ENCODE assay signal across 8 mouse cellular contexts in the genomic region with DNA sequence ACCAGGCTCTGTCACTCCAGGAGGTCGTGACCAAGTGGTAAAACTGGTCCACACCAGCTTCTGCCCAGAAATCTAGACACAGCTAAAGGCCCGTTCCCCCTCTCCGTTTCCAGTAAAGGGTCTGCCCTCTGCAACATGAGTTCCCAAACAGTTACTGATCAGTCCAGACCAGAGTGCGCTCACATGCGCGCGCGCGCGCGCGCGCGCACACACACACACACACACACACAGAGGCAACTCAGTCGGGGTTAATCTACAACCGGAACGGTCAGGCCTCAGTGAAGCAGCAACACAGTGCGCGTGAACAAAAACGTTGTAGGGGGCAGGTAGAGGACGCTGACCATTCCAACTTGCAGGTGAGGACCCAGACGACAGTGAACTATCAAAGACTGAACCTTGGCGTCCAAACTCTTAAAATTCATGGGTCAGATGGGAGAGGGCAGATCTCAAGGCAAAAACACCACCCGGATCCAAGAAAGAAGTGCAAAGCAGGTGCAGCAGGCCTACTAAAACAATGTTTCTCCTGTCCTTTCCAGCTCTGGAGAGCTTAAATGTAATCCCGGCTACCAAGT. TPM values are rescaled to one million over a fixed set of nuclear protein-coding genes. Genes with fewer than 3 reads are reported as not detected.
DNase-seq lines count a peak whose midpoint lies in the region; ATAC-seq lines count a peak whose summit lies in the region.

No protein-coding gene starts in this region.

- DNase-seq in heart, adult 9 months (ENCODE audit: low spot score in 2 of 2) = no peak
- peak; percentile 86 to 94 for DNase-seq in kidney, postnatal 25 days
- DNase-seq in spleen, postnatal 4 days (ENCODE audit: low spot score in 2 of 2) = no peak
- no peak for DNase-seq in gastrocnemius, postnatal 25 days

- WGBS in heart, embryonic 14.5 days = under 1% methylated on average over 25 of the region's 25 CpGs
- WGBS in forebrain, embryonic 15.5 days = under 1% methylated on average over 25 of the region's 25 CpGs
- WGBS in neural tube, embryonic 14.5 days = under 1% methylated on average over 25 of the region's 25 CpGs

- ATAC-seq in heart, embryonic 14.5 days (ENCODE audit: insufficient number of reproducible peaks, insufficient read depth, low FRiP score, low read depth) = no peak
- ATAC-seq in forebrain, embryonic 15.5 days (replicated peaks) = 0 out of 2 replicates have a peak, but pooled peaks have one; percentile 34
- peak; percentile 10; the same call in 1 of the 2 replicates for ATAC-seq in neural tube, embryonic 14.5 days (ENCODE audit: low read depth)
- ATAC-seq in activated CD4-positive, CD25-positive, alpha-beta regulatory T cell, adult 4 months = no peak

- peak overlapping the region; percentile 93 for H3K4me3 ChIP-seq in heart, embryonic 14.5 days (ENCODE audit: control insufficient read depth in 1 of 2, insufficient read depth in 1 of 2, low read depth in 1 of 2, low read length in 2 of 2)
- peak overlapping the region; percentile 50 for H3K4me3 ChIP-seq in forebrain, embryonic 15.5 days
- peak overlapping the region; percentile 53 for H3K4me3 ChIP-seq in neural tube, embryonic 14.5 days (ENCODE audit: low read depth, low read length)

- peaks cover 73 to 75% of the 10 kb centered on the region in 2 experiments for H3K4me1 ChIP-seq in heart, embryonic 14.5 days (ENCODE audit: control insufficient read depth in 2 of 2, insufficient read depth in 2 of 2, low read length in 2 of 2)
- peaks cover 15% of the 10 kb centered on the region for H3K4me1 ChIP-seq in forebrain, embryonic 15.5 days
- H3K4me1 ChIP-seq in neural tube, embryonic 14.5 days (ENCODE audit: control insufficient read depth, insufficient read depth, low read length) = peaks cover 9% of the 10 kb centered on the region; the same call in 1 of the 2 replicates

- no peaks in the 10 kb centered on the region for H3K36me3 ChIP-seq in heart, embryonic 14.5 days (ENCODE audit: control insufficient read depth, insufficient read depth, low read length)
- no peaks in the 10 kb centered on the region for H3K36me3 ChIP-seq in forebrain, embryonic 15.5 days
- H3K36me3 ChIP-seq in neural tube, embryonic 14.5 days (ENCODE audit: control insufficient read depth, insufficient read depth, low read length) = no peaks in the 10 kb centered on the region

- no peaks in the 10 kb centered on the region for H3K9me3 ChIP-seq in heart, embryonic 14.5 days (ENCODE audit: control insufficient read depth, low read length)
- H3K9me3 ChIP-seq in forebrain, embryonic 15.5 days = no peaks in the 10 kb centered on the region
- H3K9me3 ChIP-seq in neural tube, embryonic 14.5 days (ENCODE audit: control insufficient read depth, low read length) = no peaks in the 10 kb centered on the region

- peak overlapping the region; percentile 94 for H3K9ac ChIP-seq in heart, embryonic 14.5 days (ENCODE audit: low read length)
- H3K9ac ChIP-seq in forebrain, embryonic 15.5 days (replicated peaks) = no peak overlapping the region
- peak overlapping the region; percentile 11; the same call in 1 of the 2 replicates for H3K9ac ChIP-seq in neural tube, embryonic 14.5 days (replicated peaks; ENCODE audit: low read depth, low read length)

- H3K4me2 ChIP-seq in heart, embryonic 14.5 days (ENCODE audit: low read length) = peak overlapping the region; percentile 73
- H3K4me2 ChIP-seq in forebrain, embryonic 15.5 days (replicated peaks) = peak overlapping the region; percentile 94
- H3K4me2 ChIP-seq in neural tube, embryonic 14.5 days (ENCODE audit: low read depth, low read length) = peak overlapping the region; percentile 98

- H3K27ac ChIP-seq in heart, embryonic 14.5 days (replicated peaks in 1 of 2; ENCODE audit: control insufficient read depth in 1 of 2, insufficient read depth in 1 of 2, low read depth in 2 of 2, low read length in 2 of 2) = peak overlapping the region; percentile 74 to 96
- no peak overlapping the region for H3K27ac ChIP-seq in forebrain, embryonic 15.5 days (replicated peaks)
- H3K27ac ChIP-seq in neural tube, embryonic 14.5 days (ENCODE audit: low read depth, low read length) = no peak overlapping the region

- H3K27me3 ChIP-seq in heart, embryonic 14.5 days (ENCODE audit: control insufficient read depth, insufficient read depth, low read length) = no peaks in the 10 kb centered on the region
- peaks cover 15% of the 10 kb centered on the region; the same call in 1 of the 2 replicates for H3K27me3 ChIP-seq in forebrain, embryonic 15.5 days
- peaks cover 3% of the 10 kb centered on the region; the same call in 1 of the 2 replicates for H3K27me3 ChIP-seq in neural tube, embryonic 14.5 days (ENCODE audit: control insufficient read depth, insufficient read depth, low read length)

RNA-seq across cellular contexts. Expression of a gene that starts 0.9 kb away (rescaled TPM):
- polyA plus RNA-seq in heart, embryonic 14.5 days (2014; fragmentation: Nextera tagmentation; extraction: Ambion mirVana) = 116 and 122 TPM in 2 replicates
- 5.3 and 5.4 TPM in 2 replicates for polyA plus RNA-seq in forebrain, embryonic 15.5 days (2015; fragmentation: Nextera tagmentation; extraction: Ambion mirVana)
- 3.3 and 5.3 TPM in 2 replicates for polyA plus RNA-seq in neural tube, embryonic 14.5 days (2014; fragmentation: Nextera tagmentation; extraction: Ambion mirVana)
- total RNA-seq in gastrocnemius, postnatal 25 days (2021) = 100 to 1,000 TPM; 219 to 223 TPM
- not detected for polyA plus RNA-seq in activated CD4-positive, CD25-positive, alpha-beta regulatory T cell, adult 4 months (2017; shearing (Covaris generic))

RNA-seq across cellular contexts. Expression of a gene that starts 24.7 kb away (rescaled TPM):
- polyA plus RNA-seq in heart, embryonic 14.5 days (2014; fragmentation: Nextera tagmentation; extraction: Ambion mirVana) = not detected in 2 replicates
- not detected in 2 replicates for polyA plus RNA-seq in forebrain, embryonic 15.5 days (2015; fragmentation: Nextera tagmentation; extraction: Ambion mirVana)
- not detected in 2 replicates for polyA plus RNA-seq in neural tube, embryonic 14.5 days (2014; fragmentation: Nextera tagmentation; extraction: Ambion mirVana)
- total RNA-seq in gastrocnemius, postnatal 25 days (2021) = under 1 TPM; 0.38 TPM
- polyA plus RNA-seq in activated CD4-positive, CD25-positive, alpha-beta regulatory T cell, adult 4 months (2017; shearing (Covaris generic)) = not detected

RNA-seq across cellular contexts. Expression of a gene that starts 30.5 kb away (rescaled TPM):
- 61.9 and 64.7 TPM in 2 replicates for polyA plus RNA-seq in heart, embryonic 14.5 days (2014; fragmentation: Nextera tagmentation; extraction: Ambion mirVana)
- polyA plus RNA-seq in forebrain, embryonic 15.5 days (2015; fragmentation: Nextera tagmentation; extraction: Ambion mirVana) = 90.0 and 97.2 TPM in 2 replicates
- polyA plus RNA-seq in neural tube, embryonic 14.5 days (2014; fragmentation: Nextera tagmentation; extraction: Ambion mirVana) = 55.1 and 63.5 TPM in 2 replicates
- 10 to 100 TPM; 52.1 to 56.5 TPM for total RNA-seq in gastrocnemius, postnatal 25 days (2021)
- polyA plus RNA-seq in activated CD4-positive, CD25-positive, alpha-beta regulatory T cell, adult 4 months (2017; shearing (Covaris generic)) = 10 to 100 TPM; 55.5 to 77.9 TPM

RNA-seq across cellular contexts. Expression of a gene that starts 48.4 kb away (rescaled TPM):
- 0.19 and 0.28 TPM in 2 replicates for polyA plus RNA-seq in heart, embryonic 14.5 days (2014; fragmentation: Nextera tagmentation; extraction: Ambion mirVana)
- 6.2 and 10.9 TPM in 2 replicates for polyA plus RNA-seq in forebrain, embryonic 15.5 days (2015; fragmentation: Nextera tagmentation; extraction: Ambion mirVana)
- polyA plus RNA-seq in neural tube, embryonic 14.5 days (2014; fragmentation: Nextera tagmentation; extraction: Ambion mirVana) = 5.5 and 8.8 TPM in 2 replicates
- total RNA-seq in gastrocnemius, postnatal 25 days (2021) = under 1 TPM; 0.64 to 0.70 TPM
- not detected for polyA plus RNA-seq in activated CD4-positive, CD25-positive, alpha-beta regulatory T cell, adult 4 months (2017; shearing (Covaris generic))

Comparison
In these comparisons a context has a peak if more than half of its experiments do, and no peak if none do; other contexts are left out.
1. ATAC-seq: peak in forebrain, embryonic 15.5 days (single experiment) and neural tube, embryonic 14.5 days (single experiment); none in heart, embryonic 14.5 days (single experiment) and activated CD4-positive, CD25-positive, alpha-beta regulatory T cell, adult 4 months (single experiment).
2. H3K27ac ChIP-seq: peak in heart, embryonic 14.5 days (2 of 2); none in forebrain, embryonic 15.5 days (single experiment) and neural tube, embryonic 14.5 days (single experiment).
3. DNase-seq: peak in kidney, postnatal 25 days (2 of 2); none in heart, adult 9 months (0 of 2), spleen, postnatal 4 days (0 of 2) and gastrocnemius, postnatal 25 days (single experiment).
4. RNA of a gene that starts 0.9 kb away (polyA plus RNA-seq): 116 to 122 TPM in heart, embryonic 14.5 days; 5.3 to 5.4 TPM in forebrain, embryonic 15.5 days, 3.3 to 5.3 TPM in neural tube, embryonic 14.5 days and not detected in activated CD4-positive, CD25-positive, alpha-beta regulatory T cell, adult 4 months; every median in the first group is over 10 times any median in the second.
5. Peak in every context shown above with its lines, with median percentiles within 50 percentile points of each other: H3K4me2 ChIP-seq and H3K4me3 ChIP-seq.